Mouse (Mus musculus) E14TG2a.4 (cell line): Measurements from ENCODE around the gene Wipf1.
A peak's percentile ranks its signal among the peaks of the same experiment; 100 is the strongest.

ENCODE experiments used
- H3K27me3 ChIP-seq: 2 replicates; pipeline ENCODE4 v1.6.1; 2014; ENCODE audit warnings: low read length, control low read depth; ENCODE audit not compliant: insufficient read depth
- H3K36me3 ChIP-seq: 2 replicates; pipeline ENCODE4 v1.6.1; 2014; ENCODE audit warnings: low read length, control low read depth; ENCODE audit not compliant: insufficient read depth
- H3K4me1 ChIP-seq: replicated peaks from 2 replicates; pipeline ENCODE4 v1.6.1; 2014; ENCODE audit warnings: low read depth, low read length, control low read depth
- H3K4me3 ChIP-seq: replicated peaks from 2 replicates; pipeline ENCODE4 v1.5.1; 2014; ENCODE audit warnings: mild to moderate bottlenecking, low read length
- H3K9me3 ChIP-seq: 2 replicates; pipeline ENCODE4 v1.6.1; 2014; ENCODE audit warnings: low read length, control low read depth
- CTCF ChIP-seq: conservative IDR thresholded peaks from 2 replicates; pipeline ENCODE4 v1.5.1; 2014; ENCODE audit warnings: low read length
- NANOG ChIP-seq: IDR thresholded peaks from 2 replicates; pipeline ENCODE4 v1.6.1; 2014; ENCODE audit warnings: borderline replicate concordance, low read length, mixed read lengths
- POU5F1 ChIP-seq: IDR thresholded peaks from 2 replicates; pipeline ENCODE4 v1.6.1; 2014; ENCODE audit warnings: low read length, borderline replicate concordance

Wipf1 gene

GRCm38 (mm10) chr2:73436976-73437375 is 92.6 kb downstream of the Wipf1 start:
- Histone ChIP-seq H3K4me3 (peak overlapping the region; percentile 69), H3K27me3 (peaks cover 8% of the 10 kb centered on the region; the same call in 1 of the 2 replicates)

GRCm38 (mm10) chr2:73435847-73436246 is 93.7 kb downstream of the Wipf1 start:
- no peaks in the 10 kb centered on the region for H3K36me3 ChIP-seq
- TF ChIP-seq CTCF (no peak), POU5F1 (no peak), NANOG (no peak)
- H3K27me3 ChIP-seq = peaks cover 8% of the 10 kb centered on the region; the same call in 1 of the 2 replicates
- no peak overlapping the region for H3K4me3 ChIP-seq
- H3K9me3 ChIP-seq = no peaks in the 10 kb centered on the region
- H3K4me1 ChIP-seq = peaks cover 54% of the 10 kb centered on the region

More at GRCm38 (mm10) chr2:73436976-73437375, 92.6 kb downstream of the Wipf1 start:
- H3K4me1 ChIP-seq = peaks cover 44% of the 10 kb centered on the region
- no peaks in the 10 kb centered on the region for H3K9me3 ChIP-seq
- H3K36me3 ChIP-seq = no peaks in the 10 kb centered on the region
- no peak for TF ChIP-seq POU5F1
- TF ChIP-seq NANOG = no peak
- TF ChIP-seq CTCF = no peak

- H3K9me3 ChIP-seq = no peaks in the 10 kb centered on the region
- H3K4me1 ChIP-seq = peaks cover 48% of the 10 kb centered on the region
- TF ChIP-seq NANOG (no peak), POU5F1 (no peak), CTCF (no peak)
- no peaks in the 10 kb centered on the region for H3K36me3 ChIP-seq
- H3K4me3 ChIP-seq = peak overlapping the region; percentile 55
- H3K27me3 ChIP-seq = peaks cover 6% of the 10 kb centered on the region; the same call in 1 of the 2 replicates
Measured at GRCm38 (mm10) chr2:73431959-73432396, 97.6 kb downstream of the Wipf1 start.

GRCm38 (mm10) chr2:73428803-73429468 is 100.6 kb downstream of the Wipf1 start:
- no peak overlapping the region for H3K4me3 ChIP-seq
- TF ChIP-seq POU5F1 (no peak), CTCF (no peak), NANOG (no peak)
- no peaks in the 10 kb centered on the region for H3K36me3 ChIP-seq
- H3K9me3 ChIP-seq = no peaks in the 10 kb centered on the region
- H3K4me1 ChIP-seq = peaks cover 30% of the 10 kb centered on the region
- no peaks in the 10 kb centered on the region for H3K27me3 ChIP-seq

- H3K27me3 ChIP-seq = no peaks in the 10 kb centered on the region; the same call in 1 of the 2 replicates
- H3K4me1 ChIP-seq = peaks cover 16% of the 10 kb centered on the region
- no peaks in the 10 kb centered on the region for H3K36me3 ChIP-seq
- H3K4me3 ChIP-seq = no peak overlapping the region
- TF ChIP-seq POU5F1 (no peak), CTCF (peak; percentile 77), NANOG (no peak)
- H3K9me3 ChIP-seq = no peaks in the 10 kb centered on the region
Measured at GRCm38 (mm10) chr2:73427293-73427692, 102.2 kb downstream of the Wipf1 start.

- TF ChIP-seq POU5F1 = no peak
- TF ChIP-seq CTCF = no peak
- TF ChIP-seq NANOG = no peak
- no peaks in the 10 kb centered on the region for H3K9me3 ChIP-seq
- H3K36me3 ChIP-seq = no peaks in the 10 kb centered on the region
- peaks cover 4% of the 10 kb centered on the region; the same call in 1 of the 2 replicates for H3K4me1 ChIP-seq
- no peaks in the 10 kb centered on the region; the same call in 1 of the 2 replicates for H3K27me3 ChIP-seq
- H3K4me3 ChIP-seq = no peak overlapping the region
Measured at GRCm38 (mm10) chr2:73425822-73426221, 103.7 kb downstream of the Wipf1 start.

- Histone ChIP-seq H3K4me3 (no peak overlapping the region), H3K36me3 (no peaks in the 10 kb centered on the region), H3K4me1 (no peaks in the 10 kb centered on the region), H3K27me3 (no peaks in the 10 kb centered on the region; the same call in 1 of the 2 replicates), H3K9me3 (no peaks in the 10 kb centered on the region)
- no peak for TF ChIP-seq POU5F1
- TF ChIP-seq CTCF = no peak
- TF ChIP-seq NANOG = no peak
Measured at GRCm38 (mm10) chr2:73419730-73420129, 109.8 kb downstream of the Wipf1 start.

- Histone ChIP-seq H3K27me3 (no peaks in the 10 kb centered on the region; the same call in 1 of the 2 replicates), H3K9me3 (no peaks in the 10 kb centered on the region), H3K4me1 (no peaks in the 10 kb centered on the region), H3K4me3 (no peak overlapping the region), H3K36me3 (no peaks in the 10 kb centered on the region)
- TF ChIP-seq NANOG = no peak
- no peak for TF ChIP-seq POU5F1
- 0 out of 2 replicates have a peak, but pooled peaks have one; percentile 11 for TF ChIP-seq CTCF
Measured at GRCm38 (mm10) chr2:73419285-73419684, 110.2 kb downstream of the Wipf1 start.

- Histone ChIP-seq H3K4me3 (no peak overlapping the region), H3K36me3 (no peaks in the 10 kb centered on the region), H3K4me1 (no peaks in the 10 kb centered on the region), H3K27me3 (no peaks in the 10 kb centered on the region), H3K9me3 (no peaks in the 10 kb centered on the region)
- no peak for TF ChIP-seq NANOG
- TF ChIP-seq POU5F1 = no peak
- TF ChIP-seq CTCF = no peak
Measured at GRCm38 (mm10) chr2:73415892-73416291, 113.6 kb downstream of the Wipf1 start.
